Mouse (Mus musculus) megakaryocyte, embryonic 14.5 days (primary cell): ENCODE results near the gene Cdipt.

ENCODE experiments used
- FLI1 ChIP-seq: IDR thresholded peaks from 2 replicates; pipeline ENCODE4 v1.6.1; 2012; ENCODE audit warnings: low read length, inconsistent platforms, mixed read lengths
- GATA1 ChIP-seq: IDR thresholded peaks from 3 replicates; pipeline ENCODE4 v1.6.1; 2012; ENCODE audit warnings: mixed read lengths, low read length, inconsistent platforms, borderline replicate concordance

DNA sequence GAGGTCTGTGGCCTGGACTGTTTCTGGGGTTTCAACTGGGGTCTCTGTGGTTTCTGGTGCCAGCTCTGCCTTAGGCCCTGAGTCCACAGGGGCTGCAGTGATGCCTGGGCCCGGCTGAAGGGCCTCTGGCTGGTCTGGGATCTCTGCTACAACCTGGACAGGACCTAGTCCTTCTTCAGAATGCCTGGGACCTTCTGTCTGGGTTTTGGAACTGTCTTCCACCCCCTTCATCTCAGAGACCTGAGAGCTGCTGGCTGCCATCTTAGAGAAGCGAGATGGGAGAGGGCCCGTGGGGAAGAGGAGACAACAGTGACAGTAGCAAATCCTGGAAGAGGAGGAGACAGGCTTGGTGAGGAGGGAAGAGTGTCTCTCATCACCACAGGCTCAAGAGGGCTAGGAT lies 44.3 kb downstream of the Cdipt start:
- TF ChIP-seq FLI1 = no peak
- TF ChIP-seq GATA1 = no peak
